Mouse (Mus musculus) liver, postnatal 0 days (tissue): ENCODE data around the gene Ufc1.
"Not testable (repeated sequence)": the region's sequence is repeated elsewhere in the genome, so short reads cannot be mapped to it uniquely, and the experiment has no call there.

Experiments used
- CTCF ChIP-seq: sonication (generic); IDR thresholded peaks from 2 replicates; pipeline ENCODE4 v1.5.1; 2016; ENCODE audit warnings: antibody characterized with exemption, low read depth
- EP300 ChIP-seq: IDR thresholded peaks from 2 replicates; pipeline ENCODE4 v1.6.1; 2016; ENCODE audit warnings: antibody characterized with exemption, low read depth, mild to moderate bottlenecking

DNA sequence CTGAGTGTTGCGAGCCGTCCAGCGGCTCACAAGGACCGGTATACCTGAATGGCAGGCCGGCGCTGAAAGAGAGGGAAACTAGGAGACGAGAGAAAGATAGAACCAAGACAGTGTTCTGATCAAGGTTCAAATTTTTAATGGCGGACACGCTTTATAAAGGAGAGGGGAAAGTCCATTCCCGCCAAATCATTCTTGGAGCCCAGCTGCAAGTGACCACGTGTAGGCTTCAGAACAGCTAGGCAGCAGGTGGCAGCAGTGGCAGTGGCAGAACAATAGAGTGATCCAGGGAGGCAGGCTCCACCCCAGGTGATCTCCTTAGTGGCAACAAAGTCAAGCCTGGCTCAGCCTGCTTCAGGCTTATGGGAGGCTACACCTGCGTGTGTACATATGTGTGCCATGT lies 52.9 kb downstream of the Ufc1 start:
- TF ChIP-seq CTCF, EP300: not testable (repeated sequence)
